Mouse (Mus musculus) midbrain, embryonic 16.5 days (tissue): ENCODE results near the gene Fam120a. TPM values are rescaled to one million over a fixed set of nuclear protein-coding genes. Genes with fewer than 3 reads are reported as not detected.

Experiments
- ATAC-seq: fragments of 200-750 bp; cut with Nextera tagmentation; 2 replicates; pipeline ENCODE4 v1.8.0; 2017; ENCODE audit warnings: moderate TSS enrichment
- H3K27ac ChIP-seq: fragments of 300-500 bp; sonication (generic); 2 replicates; pipeline ENCODE4 v1.5.1; 2014; ENCODE audit warnings: mild to moderate bottlenecking, low read length, mixed read lengths
- H3K27me3 ChIP-seq: fragments of 300-500 bp; sonication (generic); 2 replicates; pipeline ENCODE4 v1.6.1; 2014; ENCODE audit warnings: low read depth, low read length, mixed read lengths; ENCODE audit not compliant: control insufficient read depth, insufficient read depth
- H3K36me3 ChIP-seq: fragments of 300-500 bp; sonication (generic); 2 replicates; pipeline ENCODE4 v1.6.1; 2014; ENCODE audit warnings: mild to moderate bottlenecking, low read length, moderate library complexity, mixed read lengths; ENCODE audit not compliant: control insufficient read depth, insufficient read depth
- H3K4me1 ChIP-seq: fragments of 300-500 bp; sonication (generic); 2 replicates; pipeline ENCODE4 v1.6.1; 2014; ENCODE audit warnings: mild to moderate bottlenecking, low read length, mixed read lengths; ENCODE audit not compliant: control insufficient read depth, insufficient read depth
- H3K4me2 ChIP-seq: fragments of 300-500 bp; sonication (generic); 2 replicates; pipeline ENCODE4 v1.6.1; 2014; ENCODE audit warnings: mild to moderate bottlenecking, low read length, mixed read lengths
- H3K4me3 ChIP-seq: fragments of 300-500 bp; sonication (generic); 2 replicates; pipeline ENCODE4 v1.5.1; 2014; ENCODE audit warnings: low read depth, mild to moderate bottlenecking, low read length, moderate library complexity, mixed read lengths
- H3K9ac ChIP-seq: fragments of 300-500 bp; sonication (generic); 2 replicates; pipeline ENCODE4 v1.6.1; 2014; ENCODE audit warnings: low read depth, low read length, mixed read lengths
- H3K9me3 ChIP-seq: fragments of 300-500 bp; sonication (generic); replicated peaks from 2 replicates; pipeline ENCODE4 v1.6.1; 2014; ENCODE audit warnings: mild to moderate bottlenecking, low read length, mixed read lengths; ENCODE audit not compliant: control insufficient read depth, poor library complexity, severe bottlenecking
- WGBS: fragments of 180-500 bp; shearing (Covaris S2); extraction: QIAGEN DNeasy Blood & Tissue Kit; methylation state at CpG from one replicate; pipeline ENCODE4 v1.1.7; 2014; 5-methylcytosine and 5-hydroxymethylcytosine counted together
- polyA plus RNA-seq: library from polyadenylated mRNA; unstranded; fragments of >200 nt; fragmentation: Nextera tagmentation; extraction: Ambion mirVana; gene quantifications from 2 replicates; pipeline ENCODE4 v1.2.1, GENCODE M21; 2015

Gene Fam120a
- polyA plus RNA-seq, 1 experiment from 2014 or later: 9.6 TPM

- under 1% methylated on average over 45 of the region's 117 CpGs for WGBS
- peaks cover 27% of the 10 kb centered on the region for H3K4me1 ChIP-seq
Measured at GRCm38 (mm10) chr13:48870771-48871731, 96.8 kb downstream of the Fam120a start, which contains the start of gene Phf2. Gene Phf2, minus strand, starts transcription at chr13:48871119.

GRCm38 (mm10) chr13:48869950-48870770, 97.7 kb downstream of the Fam120a start:
- under 1% methylated on average over 60 of the region's 102 CpGs for WGBS

More at GRCm38 (mm10) chr13:48870771-48871731, 96.8 kb downstream of the Fam120a start, which contains the start of gene Phf2:
- ATAC-seq: peak; percentile 46
- peak within 1 kb of the TSS; percentile 96 for H3K9ac ChIP-seq
- no peaks in the 10 kb centered on the region for H3K36me3 ChIP-seq
- no peaks in the 10 kb centered on the region for H3K9me3 ChIP-seq
- peak within 1 kb of the TSS; percentile 95 for H3K4me2 ChIP-seq
- peak within 1 kb of the TSS; percentile 87 for H3K27ac ChIP-seq
- H3K4me3 ChIP-seq: peak within 1 kb of the TSS; percentile 94
- no peaks in the 10 kb centered on the region for H3K27me3 ChIP-seq

GRCm38 (mm10) chr13:48869600-48869949, 98.2 kb downstream of the Fam120a start:
- Histone ChIP-seq H3K4me3 (peak overlapping the region; percentile 94), H3K4me2 (peak overlapping the region; percentile 85), H3K9me3 (no peaks in the 10 kb centered on the region), H3K36me3 (no peaks in the 10 kb centered on the region), H3K27ac (peak overlapping the region; percentile 87), H3K9ac (peak overlapping the region; percentile 96), H3K4me1 (peaks cover 27% of the 10 kb centered on the region), H3K27me3 (no peaks in the 10 kb centered on the region)
- WGBS: 12% methylated on average over 5 of the region's 5 CpGs
- ATAC-seq: peak; percentile 6; the same call in 1 of the 2 replicates

More at GRCm38 (mm10) chr13:48869950-48870770, 97.7 kb downstream of the Fam120a start:
- Histone ChIP-seq H3K9me3 (no peaks in the 10 kb centered on the region), H3K4me1 (peaks cover 27% of the 10 kb centered on the region), H3K4me3 (peak overlapping the region; percentile 94), H3K36me3 (no peaks in the 10 kb centered on the region), H3K27ac (peak overlapping the region; percentile 87), H3K4me2 (peak overlapping the region; percentile 85), H3K27me3 (no peaks in the 10 kb centered on the region), H3K9ac (peak overlapping the region; percentile 96)
- ATAC-seq: peak; percentile 43

GRCm38 (mm10) chr13:48869088-48869487, 98.7 kb downstream of the Fam120a start:
- Histone ChIP-seq H3K36me3 (no peaks in the 10 kb centered on the region), H3K4me2 (peak overlapping the region; percentile 85), H3K9ac (peak overlapping the region; percentile 96), H3K27me3 (no peaks in the 10 kb centered on the region), H3K4me3 (peak overlapping the region; percentile 94), H3K4me1 (peaks cover 27% of the 10 kb centered on the region), H3K27ac (no peak overlapping the region), H3K9me3 (no peaks in the 10 kb centered on the region)
- ATAC-seq: no peak
- 21% methylated on average over 5 of the region's 5 CpGs for WGBS

- no peak overlapping the region for H3K4me2 ChIP-seq
- H3K4me1 ChIP-seq: peaks cover 18% of the 10 kb centered on the region
- H3K27ac ChIP-seq: no peak overlapping the region
- H3K27me3 ChIP-seq: no peaks in the 10 kb centered on the region
- no peak overlapping the region for H3K9ac ChIP-seq
- no peak for ATAC-seq
- no peaks in the 10 kb centered on the region; the same call in 1 of the 2 replicates for H3K36me3 ChIP-seq
- H3K9me3 ChIP-seq: no peaks in the 10 kb centered on the region; the same call in 1 of the 2 replicates
- 73% methylated on average over 12 of the region's 12 CpGs for WGBS
- H3K4me3 ChIP-seq: no peak overlapping the region
Measured at GRCm38 (mm10) chr13:48864673-48865356, 103.0 kb downstream of the Fam120a start.

GRCm38 (mm10) chr13:48863556-48863955, 104.3 kb downstream of the Fam120a start:
- Histone ChIP-seq H3K36me3 (no peaks in the 10 kb centered on the region; the same call in 1 of the 2 replicates), H3K9me3 (no peaks in the 10 kb centered on the region; the same call in 1 of the 2 replicates), H3K4me2 (no peak overlapping the region), H3K27ac (no peak overlapping the region), H3K4me1 (peaks cover 13% of the 10 kb centered on the region), H3K27me3 (no peaks in the 10 kb centered on the region), H3K9ac (no peak overlapping the region), H3K4me3 (no peak overlapping the region)
- ATAC-seq: no peak
- 83% methylated on average over 9 of the region's 9 CpGs for WGBS

GRCm38 (mm10) chr13:48861913-48862312, 105.9 kb downstream of the Fam120a start:
- no peak overlapping the region for H3K4me3 ChIP-seq
- H3K4me1 ChIP-seq: peaks cover 22% of the 10 kb centered on the region
- H3K4me2 ChIP-seq: no peak overlapping the region
- no peak overlapping the region for H3K9ac ChIP-seq
- WGBS: 94% methylated on average over 1 of the region's 1 CpGs
- H3K27ac ChIP-seq: no peak overlapping the region
- no peaks in the 10 kb centered on the region; the same call in 1 of the 2 replicates for H3K36me3 ChIP-seq
- H3K27me3 ChIP-seq: no peaks in the 10 kb centered on the region
- no peaks in the 10 kb centered on the region; the same call in 1 of the 2 replicates for H3K9me3 ChIP-seq
- ATAC-seq: no peak

GRCm38 (mm10) chr13:48858779-48859178, 109.0 kb downstream of the Fam120a start:
- no peak overlapping the region for H3K4me2 ChIP-seq
- 75% methylated on average over 4 of the region's 4 CpGs for WGBS
- peaks cover 35% of the 10 kb centered on the region for H3K4me1 ChIP-seq
- no peaks in the 10 kb centered on the region; the same call in 1 of the 2 replicates for H3K9me3 ChIP-seq
- H3K27ac ChIP-seq: no peak overlapping the region
- no peak overlapping the region for H3K9ac ChIP-seq
- no peak overlapping the region for H3K4me3 ChIP-seq
- H3K27me3 ChIP-seq: no peaks in the 10 kb centered on the region
- ATAC-seq: no peak
- H3K36me3 ChIP-seq: no peaks in the 10 kb centered on the region; the same call in 1 of the 2 replicates
